Mouse (Mus musculus): ENCODE data around the gene Epor. TPM values are rescaled to one million over a fixed set of nuclear protein-coding genes. Genes with fewer than 3 reads are reported as not detected.

The Epor gene
- polyA plus RNA-seq, 1 experiment: 2.4 TPM

DNA sequence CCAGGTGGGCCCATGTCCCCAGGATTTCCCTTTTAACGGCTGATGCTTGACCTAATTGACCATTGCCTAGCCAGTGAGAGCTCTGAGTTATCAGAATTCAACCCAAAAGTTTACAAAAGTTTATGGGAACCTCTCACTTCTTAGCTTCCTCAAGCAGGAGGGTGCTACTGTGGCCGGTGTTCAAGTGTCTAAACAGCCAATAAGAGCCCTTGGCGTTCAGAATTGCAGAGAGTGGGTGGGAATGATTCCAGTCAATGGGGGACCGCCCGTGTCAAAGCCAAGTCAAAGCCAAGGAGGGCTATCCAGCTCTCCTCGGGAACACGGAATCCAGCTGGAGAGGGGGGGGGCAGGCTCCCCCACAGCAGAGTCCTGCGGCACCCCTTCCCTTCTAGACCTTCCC is 15.2 kb downstream of the Epor start:
- Histone ChIP-seq H3K27me3 (ENCODE audit: control insufficient read depth, insufficient read depth, low read length) (0 out of 2 replicates have a peak, but pooled peaks cover 6% of the 10 kb centered on the region), H3K4me1 (ENCODE audit: control insufficient read depth, insufficient read depth, insufficient read length, low read length) (peaks cover 4% of the 10 kb centered on the region; the same call in 1 of the 2 replicates), H3K4me3 (ENCODE audit: low read depth, low read length) (no peak overlapping the region), H3K36me3 (ENCODE audit: control insufficient read depth, insufficient read depth, low read length) (no peaks in the 10 kb centered on the region), H3K27ac (ENCODE audit: insufficient read depth, low read depth, low read length) (no peak overlapping the region)
- TF ChIP-seq POLR2A (IDR thresholded peaks at IDR 0.05; ENCODE audit: low read depth, low read length) (no peak), CTCF (IDR thresholded peaks at IDR 0.05; ENCODE audit: extremely low read depth, insufficient read length, insufficient replicate concordance, low read depth, low read length) (no peak)
- 54% methylated on average over 8 of the region's 8 CpGs for WGBS

DNA sequence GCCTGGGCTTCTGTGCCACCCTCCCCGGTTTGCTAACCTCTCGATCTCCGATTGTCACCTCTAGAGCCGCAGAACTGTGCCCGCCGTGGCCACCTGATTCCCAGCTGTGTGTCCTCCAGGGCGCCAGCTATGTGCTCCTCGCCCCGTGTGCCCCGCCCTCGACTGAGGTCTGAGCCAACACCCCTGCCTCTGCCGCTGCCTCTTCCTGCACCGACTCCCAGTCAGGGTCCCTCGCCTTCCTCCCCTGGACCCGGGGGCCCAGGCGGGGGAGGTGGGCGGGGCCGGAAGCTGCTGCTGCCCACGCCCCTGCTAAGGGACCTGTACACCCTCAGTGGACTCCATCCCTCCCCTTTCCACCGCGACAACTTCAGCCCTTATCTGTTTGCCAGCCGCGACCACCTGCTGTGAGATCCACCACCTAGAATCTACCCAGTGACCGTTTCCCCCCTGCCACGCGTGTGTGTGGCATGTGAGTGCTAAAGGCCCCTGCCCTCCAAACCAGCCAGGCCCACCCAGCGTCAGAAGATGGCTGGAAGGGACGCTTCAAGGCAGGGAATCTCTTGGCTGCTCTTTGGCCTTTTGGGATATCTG is 15.7 kb downstream of the Epor start:
- no peaks in the 10 kb centered on the region for H3K36me3 ChIP-seq (ENCODE audit: control insufficient read depth, insufficient read depth, low read length)
- 6% methylated on average over 28 of the region's 28 CpGs for WGBS
- 0 out of 2 replicates have a peak, but pooled peaks cover 6% of the 10 kb centered on the region for H3K27me3 ChIP-seq (ENCODE audit: control insufficient read depth, insufficient read depth, low read length)
- peaks cover 4% of the 10 kb centered on the region; the same call in 1 of the 2 replicates for H3K4me1 ChIP-seq (ENCODE audit: control insufficient read depth, insufficient read depth, insufficient read length, low read length)
- TF ChIP-seq POLR2A (IDR thresholded peaks at IDR 0.05; ENCODE audit: low read depth, low read length) (no peak), CTCF (IDR thresholded peaks at IDR 0.05; ENCODE audit: extremely low read depth, insufficient read length, insufficient replicate concordance, low read depth, low read length) (no peak)
- H3K27ac ChIP-seq (ENCODE audit: insufficient read depth, low read depth, low read length): no peak overlapping the region
- no peak overlapping the region for H3K4me3 ChIP-seq (ENCODE audit: low read depth, low read length)

DNA sequence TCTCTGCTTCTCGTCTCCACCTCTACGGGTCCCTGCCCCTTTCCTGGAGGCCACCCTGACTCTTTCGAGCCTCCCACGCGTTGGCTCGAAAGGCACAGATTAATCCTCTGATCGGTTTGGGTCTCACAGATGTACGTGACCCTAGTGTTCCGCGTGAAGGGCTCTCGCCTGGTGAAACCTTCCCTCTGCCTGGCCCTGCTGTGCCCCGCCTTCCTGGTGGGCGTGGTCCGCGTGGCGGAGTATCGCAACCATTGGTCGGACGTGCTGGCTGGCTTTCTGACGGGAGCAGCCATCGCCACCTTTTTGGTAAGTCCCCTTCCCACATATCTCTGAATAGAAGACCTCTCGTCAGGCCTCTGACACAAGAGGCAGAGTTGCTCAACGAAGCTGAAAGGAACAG is 19.0 kb downstream of the Epor start:
- Histone ChIP-seq H3K4me1 (ENCODE audit: control insufficient read depth, insufficient read depth, insufficient read length, low read length) (peaks cover 4% of the 10 kb centered on the region; the same call in 1 of the 2 replicates), H3K36me3 (ENCODE audit: control insufficient read depth, insufficient read depth, low read length) (no peaks in the 10 kb centered on the region), H3K27ac (ENCODE audit: insufficient read depth, low read depth, low read length) (no peak overlapping the region), H3K27me3 (ENCODE audit: control insufficient read depth, insufficient read depth, low read length) (0 out of 2 replicates have a peak, but pooled peaks cover 6% of the 10 kb centered on the region), H3K4me3 (ENCODE audit: low read depth, low read length) (no peak overlapping the region)
- TF ChIP-seq POLR2A (IDR thresholded peaks at IDR 0.05; ENCODE audit: low read depth, low read length): no peak
- TF ChIP-seq CTCF (IDR thresholded peaks at IDR 0.05; ENCODE audit: extremely low read depth, insufficient read length, insufficient replicate concordance, low read depth, low read length): no peak
- WGBS: 15% methylated on average over 23 of the region's 23 CpGs

DNA sequence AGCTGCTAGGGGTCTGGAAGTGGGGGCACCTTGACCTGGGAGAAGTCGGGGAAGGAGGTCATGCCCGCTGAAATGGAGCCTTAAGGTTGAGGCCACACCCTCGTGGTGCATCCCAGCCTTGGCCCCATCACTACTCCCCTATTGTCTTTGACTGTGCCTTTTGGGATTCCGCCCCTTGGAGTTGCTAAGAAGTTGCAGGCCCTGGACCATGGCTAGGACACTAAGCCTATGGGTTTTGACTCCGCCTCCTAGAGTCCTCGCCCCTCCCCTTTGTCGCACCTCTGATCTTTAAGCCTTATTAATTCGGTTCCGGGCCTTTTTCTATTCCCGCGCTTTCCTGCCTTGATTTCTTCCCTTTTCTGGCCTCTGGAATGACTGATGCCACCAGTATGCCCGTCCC is 19.7 kb downstream of the Epor start:
- Histone ChIP-seq H3K4me1 (ENCODE audit: control insufficient read depth, insufficient read depth, insufficient read length, low read length) (peaks cover 4% of the 10 kb centered on the region; the same call in 1 of the 2 replicates), H3K4me3 (ENCODE audit: low read depth, low read length) (no peak overlapping the region), H3K27me3 (ENCODE audit: control insufficient read depth, insufficient read depth, low read length) (0 out of 2 replicates have a peak, but pooled peaks cover 6% of the 10 kb centered on the region), H3K36me3 (ENCODE audit: control insufficient read depth, insufficient read depth, low read length) (no peaks in the 10 kb centered on the region), H3K27ac (ENCODE audit: insufficient read depth, low read depth, low read length) (no peak overlapping the region)
- WGBS: 51% methylated on average over 12 of the region's 12 CpGs
- TF ChIP-seq POLR2A (IDR thresholded peaks at IDR 0.05; ENCODE audit: low read depth, low read length) (no peak), CTCF (IDR thresholded peaks at IDR 0.05; ENCODE audit: extremely low read depth, insufficient read length, insufficient replicate concordance, low read depth, low read length) (no peak)

DNA sequence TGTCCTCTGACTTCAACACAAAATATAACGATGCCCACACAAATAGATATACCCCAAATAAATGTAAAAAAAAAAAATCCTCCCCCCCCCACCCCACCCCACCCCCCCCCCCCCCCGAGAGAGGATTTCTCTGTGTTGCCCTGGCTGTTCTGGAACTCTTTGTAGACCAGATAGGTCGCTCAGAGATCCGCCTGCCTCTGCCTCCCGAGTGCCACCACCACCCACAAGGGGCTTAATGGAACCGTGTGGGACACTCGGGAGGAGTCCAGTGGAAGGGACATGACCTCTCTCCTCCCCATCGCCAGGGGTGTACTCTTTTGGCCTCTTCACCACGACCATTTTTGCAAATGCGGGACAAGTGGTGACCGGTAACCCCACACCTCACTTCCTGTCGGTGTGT is 20.3 kb downstream of the Epor start:
- H3K4me1 ChIP-seq (ENCODE audit: control insufficient read depth, insufficient read depth, insufficient read length, low read length): peaks cover 4% of the 10 kb centered on the region; the same call in 1 of the 2 replicates
- no peak overlapping the region for H3K27ac ChIP-seq (ENCODE audit: insufficient read depth, low read depth, low read length)
- H3K4me3 ChIP-seq (ENCODE audit: low read depth, low read length): no peak overlapping the region
- TF ChIP-seq POLR2A (IDR thresholded peaks at IDR 0.05; ENCODE audit: low read depth, low read length): no peak
- TF ChIP-seq CTCF (IDR thresholded peaks at IDR 0.05; ENCODE audit: extremely low read depth, insufficient read length, insufficient replicate concordance, low read depth, low read length): no peak
- WGBS: 78% methylated on average over 12 of the region's 12 CpGs
- 0 out of 2 replicates have a peak, but pooled peaks cover 4% of the 10 kb centered on the region for H3K27me3 ChIP-seq (ENCODE audit: control insufficient read depth, insufficient read depth, low read length)
- no peaks in the 10 kb centered on the region for H3K36me3 ChIP-seq (ENCODE audit: control insufficient read depth, insufficient read depth, low read length)

DNA sequence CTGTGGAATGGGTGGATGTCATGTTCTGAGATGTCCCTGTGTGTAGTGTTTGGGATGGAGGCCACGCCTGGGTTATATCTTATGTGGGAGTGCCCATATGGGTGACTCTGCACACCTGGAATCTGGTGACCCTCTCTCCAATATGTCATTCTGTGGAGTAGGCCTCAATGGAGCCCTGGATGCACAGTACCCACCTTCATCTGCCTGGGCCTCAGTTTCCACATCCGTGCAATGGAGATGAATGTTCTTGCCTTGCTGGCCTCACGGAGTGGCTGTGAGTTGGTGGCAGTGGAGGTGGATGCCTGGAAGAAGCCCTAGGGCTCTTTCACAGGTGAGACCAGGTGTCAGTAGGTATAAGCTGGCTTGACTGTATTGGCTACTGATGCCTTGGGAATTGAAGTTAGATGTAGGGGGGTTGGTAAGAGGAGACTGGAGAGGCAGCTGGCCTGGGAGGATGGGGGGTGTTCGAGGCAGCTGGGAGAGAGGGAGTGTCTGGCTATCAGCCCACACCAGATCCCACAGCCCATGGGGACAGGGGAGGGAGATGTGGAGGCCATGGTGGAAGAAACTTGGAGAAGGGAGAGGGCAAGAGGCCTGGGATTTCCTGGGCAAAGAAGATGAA is 25.0 kb downstream of the Epor start:
- no peak for TF ChIP-seq POLR2A (IDR thresholded peaks at IDR 0.05; ENCODE audit: low read depth, low read length)
- no peak for TF ChIP-seq CTCF (IDR thresholded peaks at IDR 0.05; ENCODE audit: extremely low read depth, insufficient read length, insufficient replicate concordance, low read depth, low read length)
- Histone ChIP-seq H3K36me3 (ENCODE audit: control insufficient read depth, insufficient read depth, low read length) (no peaks in the 10 kb centered on the region), H3K4me1 (ENCODE audit: control insufficient read depth, insufficient read depth, insufficient read length, low read length) (peaks cover 3% of the 10 kb centered on the region), H3K4me3 (ENCODE audit: low read depth, low read length) (no peak overlapping the region), H3K27ac (ENCODE audit: insufficient read depth, low read depth, low read length) (no peak overlapping the region), H3K27me3 (ENCODE audit: control insufficient read depth, insufficient read depth, low read length) (no peaks in the 10 kb centered on the region)
- 81% methylated on average over 4 of the region's 4 CpGs for WGBS

DNA sequence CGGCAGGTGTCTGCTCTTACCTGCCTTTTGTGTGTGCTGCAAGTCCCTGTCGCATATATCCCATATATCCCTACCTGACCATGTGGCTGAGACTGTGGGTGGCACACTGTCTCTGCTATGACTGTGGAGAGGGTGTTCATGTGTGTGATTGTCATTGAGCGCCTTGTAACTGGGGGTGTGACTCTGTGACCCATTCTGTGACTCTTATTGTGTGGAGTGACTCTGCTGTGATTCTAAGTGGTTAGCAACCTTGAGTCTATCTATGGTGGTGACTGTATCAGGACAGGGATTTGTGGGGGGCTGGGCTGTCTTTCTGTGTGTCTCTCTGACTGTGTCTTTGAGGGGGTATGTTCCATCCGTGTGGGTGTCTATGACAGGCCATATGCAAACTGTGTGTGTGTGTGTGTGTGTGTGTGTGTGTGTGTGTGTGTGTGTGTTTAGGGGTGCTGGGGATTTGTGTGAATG is 25.6 kb downstream of the Epor start:
- WGBS: 85% methylated on average over 4 of the region's 4 CpGs

More for the DNA sequence above, 25.6 kb downstream of the Epor start:
- H3K27ac ChIP-seq (ENCODE audit: insufficient read depth, low read depth, low read length): no peak overlapping the region
- no peak overlapping the region for H3K4me3 ChIP-seq (ENCODE audit: low read depth, low read length)
- no peaks in the 10 kb centered on the region for H3K36me3 ChIP-seq (ENCODE audit: control insufficient read depth, insufficient read depth, low read length)
- peaks cover 3% of the 10 kb centered on the region for H3K4me1 ChIP-seq (ENCODE audit: control insufficient read depth, insufficient read depth, insufficient read length, low read length)
- no peaks in the 10 kb centered on the region for H3K27me3 ChIP-seq (ENCODE audit: control insufficient read depth, insufficient read depth, low read length)
- no peak for TF ChIP-seq CTCF (IDR thresholded peaks at IDR 0.05; ENCODE audit: extremely low read depth, insufficient read length, insufficient replicate concordance, low read depth, low read length)
- no peak for TF ChIP-seq POLR2A (IDR thresholded peaks at IDR 0.05; ENCODE audit: low read depth, low read length)

Measured in small intestine, adult 2 months (tissue).